Mouse (Mus musculus) urinary bladder, adult 2 months (tissue): ENCODE results near the gene Tob2. TPM values are rescaled to one million over a fixed set of nuclear protein-coding genes. Genes with fewer than 3 reads are reported as not detected.
A peak's percentile ranks its signal among the peaks of the same experiment; 100 is the strongest.

Source experiments
- DNase-seq: peaks from one replicate; pipeline ENCODE4 v3.0.0; 2022; ENCODE audit warnings: low spot score
- polyA plus RNA-seq: library from polyadenylated mRNA; depleted of rRNA; stranded (reverse); fragments of >200 nt; gene quantifications from 2 replicates; pipeline ENCODE4 v1.2.3, GENCODE M21; 2012

Tob2 gene
- polyA plus RNA-seq, 1 experiment = 18.0 TPM

DNA sequence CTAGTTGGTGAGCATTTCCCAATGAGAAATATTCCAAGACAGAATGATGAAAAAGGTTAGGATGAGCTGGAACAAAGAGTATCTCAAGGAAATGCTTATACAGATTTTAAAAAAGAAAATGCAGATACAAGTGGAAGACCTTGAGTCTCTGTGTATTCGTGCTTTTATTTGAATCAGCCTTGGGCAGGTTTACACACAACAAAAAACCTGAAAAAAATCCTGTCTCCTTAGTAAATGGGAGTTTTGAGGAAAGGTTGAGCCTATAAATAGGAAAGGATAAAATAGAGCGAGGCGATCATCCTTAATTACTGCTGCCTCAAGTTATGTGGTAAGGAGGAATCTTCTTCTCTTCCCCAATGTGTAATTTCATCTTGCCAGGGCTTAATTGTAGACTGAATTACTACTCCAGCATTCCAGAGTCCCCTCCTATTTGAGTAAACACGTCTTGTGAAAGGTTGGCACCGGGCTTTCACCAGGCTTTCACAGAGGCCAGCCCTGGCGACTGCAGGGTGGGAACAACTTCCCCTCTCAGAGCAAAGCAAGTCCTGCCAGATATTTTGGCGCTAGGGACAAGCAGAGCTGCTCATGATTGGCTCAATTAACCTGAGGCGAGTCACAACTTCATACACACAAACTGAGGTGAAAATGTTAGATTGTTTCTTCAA lies 2.0 kb upstream of the Tob2 start:
- no peak for DNase-seq

DNA sequence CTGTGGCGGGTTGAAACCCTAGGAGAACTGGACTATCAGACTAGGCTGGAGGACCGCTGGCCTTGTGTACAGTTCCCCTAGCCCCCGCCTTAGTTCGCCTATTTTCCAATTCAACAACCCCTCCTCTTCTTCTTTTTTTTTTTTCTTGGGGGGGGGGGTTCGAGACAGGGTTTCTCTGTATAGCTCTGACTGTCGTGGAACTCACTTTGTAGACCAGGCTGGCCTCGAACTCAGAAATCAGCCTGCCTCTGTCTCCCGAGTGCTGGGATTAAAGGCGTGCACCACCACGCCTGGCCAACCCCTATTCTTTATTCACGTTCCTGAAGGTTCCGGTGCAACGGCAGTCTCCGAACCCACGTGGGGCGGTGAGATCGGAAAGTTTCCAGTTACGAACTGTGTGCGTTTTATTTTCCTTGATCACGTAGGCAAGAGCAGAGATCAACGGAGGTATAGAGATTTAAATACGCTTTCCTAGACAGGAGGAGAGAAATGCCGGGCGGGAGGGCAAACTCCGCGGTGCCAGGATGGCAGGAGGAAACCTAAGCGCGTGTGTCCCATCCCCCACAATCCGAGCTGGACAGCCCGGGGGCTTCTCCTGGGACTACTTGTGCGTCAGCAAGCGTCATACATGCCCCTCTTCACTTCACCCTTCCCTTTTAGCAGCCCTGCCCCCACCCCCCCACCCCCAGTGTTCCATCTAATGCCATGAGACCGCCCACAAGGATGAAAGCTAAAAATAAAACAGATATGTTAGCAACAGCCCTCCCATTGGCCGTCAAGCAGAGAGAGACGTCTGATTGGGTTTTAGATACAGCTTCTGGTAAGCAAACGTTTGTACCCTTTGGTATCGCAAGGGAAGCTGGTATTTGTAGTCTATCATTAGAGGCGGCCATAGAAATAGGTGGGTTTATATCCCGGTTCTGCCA lies 997 bp upstream of the Tob2 start:
- peak; percentile 71 for DNase-seq

DNA sequence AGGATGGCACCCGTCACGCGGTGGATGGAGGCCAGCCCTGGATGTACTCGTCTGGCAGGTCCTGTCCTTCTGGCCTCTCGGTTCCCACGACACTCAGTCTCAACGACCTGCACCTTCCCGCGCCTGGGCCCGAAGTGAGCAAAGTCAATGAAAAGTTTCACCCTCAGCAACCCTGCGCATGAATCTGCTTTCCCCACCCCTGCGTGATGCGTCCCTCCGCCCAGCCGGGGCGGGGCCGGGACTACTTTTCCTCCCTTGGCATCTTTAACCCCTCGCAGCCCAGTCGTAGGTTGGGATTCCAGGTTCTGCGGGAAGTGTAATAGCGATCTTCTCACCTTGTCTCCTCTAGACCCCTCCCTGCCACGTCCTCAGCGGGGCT lies 469 bp downstream of the Tob2 start:
- peak; percentile 97 for DNase-seq

DNA sequence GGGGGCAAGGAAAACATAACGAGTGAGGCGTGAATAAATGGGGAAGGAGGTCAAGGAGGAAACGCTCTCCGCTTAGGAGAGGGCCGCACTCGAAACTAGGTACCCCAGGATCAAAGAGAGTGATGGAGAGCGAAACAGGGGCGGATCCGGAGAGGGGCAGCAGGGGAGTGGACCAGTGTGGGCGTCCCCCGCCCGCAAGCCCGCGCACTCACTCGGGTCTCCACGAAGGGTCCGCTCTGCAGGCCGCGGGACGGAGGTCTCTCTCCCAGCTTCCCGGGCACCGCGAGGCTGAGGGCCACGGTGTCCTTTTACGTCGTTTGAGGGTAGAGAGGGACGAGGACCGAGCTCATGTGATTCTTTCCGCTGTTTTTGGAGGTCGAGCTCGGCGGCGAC lies 876 bp downstream of the Tob2 start:
- DNase-seq = no peak

DNA sequence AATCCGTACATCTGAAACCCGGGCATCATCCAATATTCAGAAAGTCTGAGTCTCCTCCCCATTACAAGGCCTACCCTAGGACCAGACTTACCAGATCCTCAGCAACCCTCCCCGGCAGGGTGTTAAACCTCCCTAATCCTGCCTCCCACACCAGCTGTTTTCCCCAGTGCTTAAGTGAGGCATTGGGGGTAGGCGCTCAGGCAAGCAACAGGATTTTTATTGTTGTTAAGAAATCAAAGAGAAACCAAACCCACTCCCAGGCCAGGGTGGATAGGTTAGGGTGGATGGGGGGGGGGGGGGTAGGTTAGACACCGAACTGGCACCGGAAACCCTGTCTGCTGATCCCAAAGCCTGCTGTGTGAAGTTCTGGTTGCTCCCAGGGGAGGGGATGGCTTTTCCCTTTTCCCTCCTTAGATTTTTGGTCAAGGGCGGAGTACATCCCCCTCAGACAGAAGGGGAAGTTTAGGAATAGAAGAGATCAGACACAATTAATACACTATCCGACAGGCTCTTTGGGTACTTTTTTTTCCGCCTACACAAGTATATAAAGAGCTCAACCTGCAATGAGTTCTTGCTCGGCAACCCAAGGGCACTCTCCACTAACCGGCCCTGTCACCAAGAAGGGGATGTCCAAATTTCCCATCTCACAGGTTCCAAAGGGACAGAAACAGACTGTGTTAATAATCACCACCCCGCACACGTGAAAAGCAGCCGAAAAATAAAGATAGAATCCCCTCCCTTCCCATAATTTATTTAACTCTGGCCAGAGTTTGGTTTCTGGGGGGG lies 1.5 kb downstream of the Tob2 start:
- DNase-seq = no peak

DNA sequence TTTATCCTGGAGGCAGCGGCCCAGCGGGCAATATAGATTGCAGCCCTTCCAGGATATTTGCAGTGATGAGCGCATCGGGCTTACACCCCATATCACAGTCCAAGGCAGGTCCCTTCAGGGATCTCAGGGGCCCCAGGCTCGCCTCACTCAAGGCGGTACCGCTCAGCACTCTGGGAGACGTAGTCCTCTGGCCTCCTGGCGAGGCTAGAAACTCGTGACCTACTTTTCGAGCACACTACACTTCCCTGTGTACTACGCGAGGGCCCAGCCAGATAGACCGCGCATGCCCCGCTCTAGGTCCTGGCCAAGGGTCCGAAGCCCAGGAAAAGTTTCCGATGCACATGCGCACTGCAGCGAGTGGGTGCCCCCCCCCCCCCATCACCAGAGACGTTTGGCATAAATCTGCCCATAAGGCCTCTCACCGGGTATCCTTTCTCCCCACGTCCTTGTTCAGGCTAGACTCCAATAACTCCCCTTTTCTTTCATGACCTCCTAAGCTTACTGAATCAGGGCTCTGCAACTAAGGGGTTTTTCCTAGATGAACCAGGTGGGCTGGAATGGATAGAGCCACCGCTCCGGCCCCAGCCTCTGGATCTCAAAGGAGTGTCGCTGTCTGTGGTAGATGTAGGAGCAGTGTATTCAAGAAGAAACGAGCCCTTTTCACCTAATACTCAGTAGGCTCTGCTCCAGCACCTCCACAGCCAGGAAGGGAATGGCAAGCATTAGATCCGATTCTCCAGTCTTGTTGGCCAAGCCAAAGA lies 2.4 kb downstream of the Tob2 start:
- peak; percentile 61 for DNase-seq

DNA sequence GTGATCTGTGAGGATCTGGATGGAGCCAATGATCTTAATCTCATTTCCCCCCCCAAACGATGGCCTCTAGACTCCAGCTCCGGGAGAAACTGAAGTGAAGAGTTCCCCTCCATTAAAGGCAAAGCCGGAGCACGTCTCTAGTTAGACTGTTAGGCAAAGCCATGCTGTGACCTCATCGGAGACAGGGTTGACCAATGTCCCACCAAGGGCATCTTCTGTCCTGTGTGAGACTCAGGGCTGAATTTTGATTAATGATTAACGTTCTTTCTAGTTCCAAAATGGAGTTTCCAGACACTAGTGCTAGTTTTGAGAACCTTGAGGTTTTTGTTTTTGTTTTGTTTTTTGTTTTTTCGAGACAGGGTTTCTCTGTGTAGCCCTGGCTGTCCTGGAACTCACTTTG lies 5.5 kb downstream of the Tob2 start:
- DNase-seq = no peak

DNA sequence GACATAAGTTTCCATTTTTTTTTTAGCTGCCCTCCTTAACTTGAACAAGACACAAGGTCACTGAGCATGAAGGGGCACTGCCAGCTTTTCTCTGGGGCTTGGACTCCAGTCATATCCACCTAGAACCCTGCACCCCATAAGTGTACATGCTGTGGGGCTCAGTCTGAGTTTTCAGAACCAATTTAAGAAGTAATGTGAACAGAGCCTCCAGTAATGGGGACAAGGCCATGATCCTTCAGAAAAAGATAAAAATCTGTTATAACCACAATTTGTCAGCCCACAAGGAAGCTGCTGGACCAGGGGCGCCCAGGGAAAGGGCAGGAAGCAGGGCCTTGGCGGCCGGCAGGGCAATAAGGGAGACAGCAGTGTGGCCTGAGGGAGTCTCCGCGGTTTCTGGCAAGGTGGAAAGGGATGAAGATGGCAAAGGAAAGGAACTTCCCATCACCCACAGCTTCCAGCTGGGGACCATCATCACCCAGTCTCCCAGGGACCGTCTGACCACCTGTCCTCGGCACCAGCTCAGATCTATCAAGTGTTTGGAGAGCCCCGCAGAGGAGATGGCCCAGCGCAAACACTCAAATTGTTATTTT lies 6.1 kb downstream of the Tob2 start:
- DNase-seq = no peak

DNA sequence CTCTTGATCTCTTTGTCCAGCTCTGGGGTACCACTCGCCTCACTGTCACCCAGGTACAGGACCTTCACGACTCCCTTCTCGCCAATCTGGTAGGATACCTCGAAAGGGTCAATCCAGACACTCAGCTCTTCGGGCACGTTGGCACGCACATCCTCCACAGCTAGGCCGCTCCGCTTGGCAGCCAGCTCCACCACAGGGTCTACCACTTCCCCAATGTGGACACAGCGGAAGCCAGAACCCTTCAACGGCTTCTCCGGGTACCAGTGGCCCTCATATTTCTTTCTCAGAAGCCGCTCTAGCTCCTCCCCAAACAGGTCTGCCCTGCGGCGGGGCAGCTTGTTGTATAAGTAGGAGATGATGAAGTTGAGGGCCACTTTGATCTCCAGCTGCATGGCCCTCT lies 7.2 kb downstream of the Tob2 start:
- no peak for DNase-seq

DNA sequence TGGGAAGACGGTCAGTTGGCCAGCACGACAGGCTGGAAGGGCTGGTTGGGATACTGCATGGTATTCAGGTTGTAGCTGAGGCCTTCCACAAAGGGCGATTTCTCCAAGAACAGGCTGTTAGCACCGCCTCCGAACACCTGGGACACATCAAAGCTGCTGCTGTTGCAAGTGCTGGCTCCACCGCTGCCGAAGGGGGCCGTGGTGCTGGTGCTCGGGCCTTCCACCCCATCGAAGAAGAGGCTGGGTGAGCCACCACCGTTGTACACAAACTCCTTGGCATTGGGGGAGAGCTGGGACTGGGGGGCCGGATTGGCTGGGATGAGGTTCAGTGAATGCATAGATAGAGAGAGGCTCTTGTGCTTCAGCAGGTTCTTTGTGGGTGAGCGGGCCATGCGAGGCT lies 7.9 kb downstream of the Tob2 start:
- no peak for DNase-seq

DNA sequence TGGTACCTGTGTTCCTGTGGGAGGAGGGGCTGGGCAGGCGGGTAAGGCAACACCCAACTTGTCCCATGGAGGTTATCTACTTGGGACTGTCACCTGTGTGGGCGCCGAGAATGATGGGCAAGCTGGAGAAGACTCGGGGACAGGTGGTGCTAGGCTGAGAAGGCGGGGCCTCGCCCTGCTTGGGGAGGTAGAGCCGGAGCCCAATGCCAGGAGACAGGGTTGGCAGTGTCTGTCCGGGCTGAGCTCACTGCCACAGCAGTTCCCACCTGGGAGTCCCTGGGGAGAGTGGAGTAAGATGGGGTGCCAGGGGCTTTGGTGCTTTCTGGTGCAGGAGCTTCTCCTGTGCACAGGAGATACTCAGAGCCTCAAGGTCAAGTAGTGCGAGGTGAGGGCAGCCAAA lies 9.5 kb downstream of the Tob2 start:
- no peak for DNase-seq

DNA sequence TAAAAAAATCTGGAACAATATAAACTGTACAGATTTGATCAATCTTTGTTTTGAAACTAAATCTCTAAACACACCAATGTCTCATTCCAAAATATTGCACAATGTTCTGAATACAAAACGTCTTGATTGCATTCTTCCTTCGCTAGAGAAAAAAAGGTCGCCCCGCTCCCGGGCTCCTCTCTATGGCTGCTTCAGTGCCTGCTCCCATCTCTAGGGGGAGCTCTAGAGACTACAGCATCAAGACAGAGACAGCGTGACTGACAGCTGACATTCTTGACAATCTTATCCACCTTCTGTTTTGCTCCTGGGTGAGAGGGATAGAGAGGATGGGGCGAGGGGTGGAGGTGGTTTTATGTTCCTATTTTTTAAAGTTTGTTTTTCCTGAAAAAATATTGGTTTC lies 10.3 kb downstream of the Tob2 start:
- DNase-seq = no peak

DNA sequence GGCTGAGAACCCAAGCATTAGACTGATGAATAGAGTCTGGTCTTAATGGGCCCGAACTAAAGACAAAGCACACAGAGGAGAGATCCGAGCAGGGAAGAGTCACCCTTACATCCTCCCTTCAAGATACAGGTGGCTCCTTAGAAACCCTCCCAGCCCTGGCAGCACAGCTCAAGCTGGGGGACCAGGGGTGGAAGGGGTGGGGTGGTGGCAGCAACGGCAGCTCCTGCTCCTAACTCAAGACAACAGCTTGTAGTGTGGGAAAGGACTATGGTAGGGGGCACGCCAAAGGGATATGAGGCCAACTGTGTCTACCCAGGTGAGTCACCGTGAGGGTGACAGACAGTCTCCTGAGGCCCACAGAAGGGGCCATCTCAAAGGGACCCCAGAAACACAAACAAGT lies 10.7 kb downstream of the Tob2 start:
- no peak for DNase-seq

DNA sequence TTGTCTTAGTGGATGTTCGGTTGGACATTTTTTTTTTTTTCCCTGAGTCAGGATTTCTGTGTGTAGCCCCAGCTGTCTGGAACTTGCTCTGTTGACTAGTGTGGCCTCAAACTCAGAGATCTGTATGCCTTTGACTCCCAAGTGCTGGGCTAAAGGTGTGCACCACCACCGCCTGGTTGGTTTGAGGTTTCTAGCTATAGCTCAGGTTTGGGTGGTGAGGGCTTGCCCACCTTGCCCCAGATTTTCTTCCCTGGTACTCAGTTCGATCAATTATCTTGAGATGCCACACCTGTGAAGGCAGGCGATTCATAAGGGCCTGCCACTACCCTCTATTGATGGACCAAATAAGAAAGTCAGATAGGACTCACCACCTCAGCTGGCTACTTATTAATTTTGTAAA lies 11.4 kb downstream of the Tob2 start:
- no peak for DNase-seq

DNA sequence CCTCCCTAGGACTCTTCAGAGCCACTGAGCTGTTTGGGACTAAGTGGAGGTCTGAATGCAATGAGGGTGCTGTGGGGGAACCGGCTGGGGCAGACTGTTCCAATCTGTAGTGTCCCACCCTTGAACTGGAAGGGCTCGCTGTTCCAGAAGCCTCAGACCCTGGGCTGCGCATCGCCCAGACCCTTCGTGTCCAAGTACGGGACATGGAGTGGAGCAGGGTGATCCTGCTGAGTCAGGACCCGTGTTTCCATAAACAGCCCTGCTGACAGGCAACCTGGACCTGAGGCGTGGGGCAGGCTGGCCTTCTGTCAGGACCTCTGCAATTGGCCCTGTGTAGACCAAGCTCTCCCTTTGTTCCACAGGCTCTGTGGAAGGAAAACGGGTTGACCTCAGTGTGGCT lies 11.8 kb downstream of the Tob2 start:
- DNase-seq = no peak

DNA sequence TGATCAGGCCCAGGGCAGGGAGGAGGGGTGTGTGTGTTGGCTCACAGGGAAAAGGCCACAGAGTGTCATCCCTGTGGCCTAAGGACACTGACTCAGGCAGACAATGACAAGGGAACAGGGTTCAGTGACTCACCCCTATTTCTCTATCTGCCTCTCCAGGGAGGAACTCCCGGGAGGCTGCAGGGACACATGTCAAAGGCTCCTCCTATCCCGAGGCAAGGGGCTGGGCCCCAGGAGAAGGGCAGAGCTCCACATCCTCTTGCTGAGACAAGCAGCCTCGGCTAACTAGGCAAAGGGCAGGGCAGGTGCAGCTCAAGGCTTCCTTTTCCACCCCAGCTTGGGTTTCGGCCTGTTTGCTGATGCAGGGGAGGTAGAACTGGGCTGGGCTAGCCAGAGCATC lies 12.9 kb downstream of the Tob2 start:
- no peak for DNase-seq

DNA sequence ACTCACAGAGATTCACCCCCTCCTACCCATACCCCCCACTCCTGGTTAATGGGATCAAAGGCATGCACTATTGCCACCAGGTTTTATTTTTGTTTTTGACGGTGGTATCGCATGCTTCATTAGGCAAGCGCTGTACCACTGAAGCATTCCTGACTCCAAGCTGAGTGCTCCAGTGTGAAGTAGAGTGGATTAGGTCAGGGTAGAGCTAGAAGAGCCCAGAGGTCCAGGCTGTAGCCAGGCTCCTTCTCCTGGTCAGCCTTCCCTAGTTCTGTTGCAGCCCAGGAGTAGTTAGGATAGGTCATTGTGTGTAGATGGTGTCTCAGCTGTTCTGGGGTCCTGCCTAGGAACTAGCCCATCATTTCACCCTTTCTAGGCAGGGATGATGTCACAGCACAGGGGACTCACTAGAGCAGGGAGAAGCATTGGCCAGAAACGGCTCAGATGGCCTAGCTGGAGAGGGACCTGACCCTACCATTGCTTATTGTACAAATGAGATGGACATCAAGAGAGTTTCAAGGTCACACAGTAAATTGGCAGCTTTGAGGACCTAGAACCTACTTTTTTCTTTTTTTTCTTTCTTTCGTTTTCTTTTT lies 13.5 kb downstream of the Tob2 start:
- DNase-seq = no peak

DNA sequence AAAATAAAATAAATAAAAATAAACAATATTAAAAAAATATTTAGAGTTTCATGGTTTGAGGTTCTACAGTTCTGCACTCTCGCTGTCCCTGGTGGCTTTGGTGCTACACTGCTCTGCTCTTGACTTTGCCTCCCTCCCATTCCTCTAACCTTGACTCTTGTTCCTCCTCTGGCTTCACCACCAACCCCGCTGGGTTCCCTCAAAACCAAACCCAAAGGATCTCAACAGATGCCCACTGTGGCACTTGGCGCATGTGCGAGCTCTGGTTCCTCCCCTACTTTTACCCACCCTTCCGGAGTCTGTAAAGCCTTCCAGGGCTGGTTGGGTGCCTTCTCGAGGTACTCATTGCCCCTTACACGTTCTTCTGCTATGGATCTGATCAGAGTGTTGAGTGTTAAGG lies 16.3 kb downstream of the Tob2 start:
- no peak for DNase-seq

DNA sequence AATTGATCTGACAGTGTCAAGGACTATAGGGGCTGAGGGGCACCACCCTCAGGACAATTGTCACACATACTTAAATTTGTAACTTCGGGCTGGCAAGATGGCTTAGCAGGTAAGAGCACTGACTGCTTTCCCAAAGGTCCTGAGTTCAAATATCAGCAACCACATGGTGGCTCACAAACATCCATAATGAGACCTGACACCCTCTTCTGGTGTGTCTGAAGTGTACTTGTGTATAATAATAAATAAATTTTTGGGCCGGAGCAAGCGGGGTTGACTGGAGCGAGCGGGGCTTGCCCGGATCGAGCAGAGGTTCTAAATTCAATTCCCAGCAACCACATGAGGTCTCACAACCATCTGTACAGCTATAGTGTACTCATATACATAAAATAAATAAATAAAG lies 18.3 kb downstream of the Tob2 start:
- no peak for DNase-seq

DNA sequence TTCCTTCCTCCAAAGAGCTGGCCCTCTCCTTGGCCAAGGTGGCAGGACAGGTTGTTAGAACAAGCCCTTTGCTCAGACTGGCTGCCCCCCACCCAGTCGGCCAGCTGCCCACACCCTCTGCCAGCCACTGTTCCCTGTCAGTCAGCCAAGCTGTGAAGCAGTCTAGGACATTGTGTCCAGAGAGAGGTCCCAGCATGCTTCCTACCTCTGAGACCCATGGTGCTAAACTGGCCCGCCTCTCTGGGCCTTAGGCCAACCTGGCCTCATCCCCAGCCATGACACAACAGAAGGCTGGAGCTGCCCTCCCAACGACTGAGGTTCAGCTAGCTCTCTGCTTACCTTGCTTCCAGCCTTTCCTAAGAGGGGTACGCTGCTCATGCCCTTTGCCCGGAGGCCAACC lies 19.0 kb downstream of the Tob2 start:
- no peak for DNase-seq

DNA sequence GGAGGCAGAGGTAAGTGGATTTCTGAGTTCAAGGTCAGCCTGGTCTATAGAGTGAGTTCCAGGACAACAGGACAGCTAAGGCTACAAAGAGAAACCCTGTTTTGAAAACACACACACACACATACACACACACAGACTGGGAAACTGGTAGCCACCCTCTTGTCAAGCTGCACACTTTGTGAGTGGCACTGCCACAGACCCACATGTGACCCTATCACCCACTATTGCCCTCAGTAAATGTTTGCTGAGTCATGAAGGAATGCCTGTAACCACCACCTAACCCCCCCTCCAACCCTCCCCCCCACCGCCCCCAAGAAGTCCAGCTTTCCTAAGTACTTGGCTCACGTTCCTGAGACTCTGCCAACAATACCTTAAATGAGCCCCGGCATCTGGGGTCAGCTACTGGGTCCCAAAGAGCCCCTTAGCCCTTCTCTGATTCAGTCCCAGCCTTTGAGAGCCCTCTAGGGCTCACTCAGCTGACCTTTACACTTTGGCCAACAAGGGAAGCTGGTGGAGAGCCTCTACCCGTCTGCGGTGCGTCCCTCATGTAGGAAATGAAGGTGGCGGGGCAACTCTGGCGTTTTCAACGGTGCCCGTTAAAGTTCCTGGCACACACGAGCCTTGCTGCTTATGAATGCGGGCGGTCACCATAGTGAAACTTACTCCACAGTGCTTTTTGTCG lies 19.9 kb downstream of the Tob2 start:
- no peak for DNase-seq
